Mouse (Mus musculus): Measurements from ENCODE around the gene Gpr39.

DNA sequence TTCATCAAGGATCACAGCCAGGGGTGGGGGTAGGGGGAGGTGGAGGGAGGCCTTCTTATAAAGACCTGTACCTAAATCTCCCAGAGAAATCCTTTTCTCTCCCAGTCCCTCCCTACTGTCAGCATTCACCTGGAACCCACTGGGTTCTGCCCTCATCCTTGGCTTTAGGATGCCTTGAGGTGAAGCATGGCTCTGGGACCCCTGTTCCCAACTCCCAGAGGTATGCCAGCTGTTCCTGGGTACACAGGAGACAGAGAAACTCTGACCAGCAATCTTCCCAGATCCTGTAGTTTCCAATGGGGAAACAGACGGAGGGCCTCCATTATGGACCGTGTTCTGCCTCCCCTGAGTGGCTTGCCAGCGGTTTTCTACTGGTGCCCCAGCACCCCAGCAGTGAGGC, 243.9 kb downstream of the Gpr39 start:
- TF ChIP-seq FLI1 (IDR thresholded peaks at IDR 0.05; ENCODE audit: low read length) (no peak), GATA1 (IDR thresholded peaks at IDR 0.05; ENCODE audit: borderline replicate concordance, low read length) (no peak)

Measured in megakaryocyte, embryonic 14.5 days (primary cell).